Mouse (Mus musculus): ENCODE results near the gene Nfia. TPM values are rescaled to one million over a fixed set of nuclear protein-coding genes. Genes with fewer than 3 reads are reported as not detected.

Nfia gene
- polyA plus RNA-seq, 1 experiment from 2014 or later: 27.6 TPM

- no peak overlapping the region for H3K4me2 ChIP-seq (ENCODE audit: low read depth, severe bottlenecking)
- peaks cover 14% of the 10 kb centered on the region; the same call in 1 of the 2 replicates for H3K4me1 ChIP-seq (ENCODE audit: control insufficient read depth, insufficient read depth, low read length)
- no peak overlapping the region for H3K9ac ChIP-seq (ENCODE audit: low read length)
- no peak overlapping the region for H3K4me3 ChIP-seq (ENCODE audit: low read depth, low read length)
- H3K9me3 ChIP-seq (ENCODE audit: control insufficient read depth, low read length): no peaks in the 10 kb centered on the region
- DNase-seq (ENCODE audit: low spot score) (no peak), ATAC-seq (ENCODE audit: insufficient number of reproducible peaks, low FRiP score, low TSS enrichment, low read depth) (no peak)
- no peaks in the 10 kb centered on the region for H3K36me3 ChIP-seq (ENCODE audit: control insufficient read depth, insufficient read depth, low read length)
- H3K27ac ChIP-seq (replicated peaks; ENCODE audit: low read depth, low read length): peak overlapping the region; percentile 14; the same call in 1 of the 2 replicates
- no peaks in the 10 kb centered on the region for H3K27me3 ChIP-seq (ENCODE audit: control insufficient read depth, insufficient read depth, low read length)
- WGBS: 56% methylated on average over 4 of the region's 4 CpGs
Measured at GRCm38 (mm10) chr4:98008814-98009368, 236.4 kb downstream of the Nfia start.

- Histone ChIP-seq H3K4me3 (ENCODE audit: low read depth, low read length) (no peak overlapping the region), H3K9me3 (ENCODE audit: control insufficient read depth, low read length) (no peaks in the 10 kb centered on the region), H3K9ac (ENCODE audit: low read length) (no peak overlapping the region), H3K27me3 (ENCODE audit: control insufficient read depth, insufficient read depth, low read length) (no peaks in the 10 kb centered on the region), H3K4me1 (ENCODE audit: control insufficient read depth, insufficient read depth, low read length) (peaks cover 9% of the 10 kb centered on the region; the same call in 1 of the 2 replicates), H3K36me3 (ENCODE audit: control insufficient read depth, insufficient read depth, low read length) (no peaks in the 10 kb centered on the region), H3K27ac (replicated peaks; ENCODE audit: low read depth, low read length) (no peak overlapping the region), H3K4me2 (ENCODE audit: low read depth, severe bottlenecking) (no peak overlapping the region)
- ATAC-seq (ENCODE audit: insufficient number of reproducible peaks, low FRiP score, low TSS enrichment, low read depth): no peak
- no peak for DNase-seq (ENCODE audit: low spot score)
- WGBS: 90% methylated on average over 2 of the region's 2 CpGs
Measured at GRCm38 (mm10) chr4:98009966-98010365, 237.4 kb downstream of the Nfia start.

GRCm38 (mm10) chr4:98019811-98020210, 247.3 kb downstream of the Nfia start:
- H3K9me3 ChIP-seq (ENCODE audit: control insufficient read depth, low read length): no peaks in the 10 kb centered on the region
- H3K4me1 ChIP-seq (ENCODE audit: control insufficient read depth, insufficient read depth, low read length): no peaks in the 10 kb centered on the region
- peaks cover 3% of the 10 kb centered on the region; the same call in 1 of the 2 replicates for H3K36me3 ChIP-seq (ENCODE audit: control insufficient read depth, insufficient read depth, low read length)
- H3K4me2 ChIP-seq (ENCODE audit: low read depth, severe bottlenecking): no peak overlapping the region
- DNase-seq (ENCODE audit: low spot score) (no peak), ATAC-seq (ENCODE audit: insufficient number of reproducible peaks, low FRiP score, low TSS enrichment, low read depth) (no peak)
- no peak overlapping the region for H3K9ac ChIP-seq (ENCODE audit: low read length)
- no peaks in the 10 kb centered on the region for H3K27me3 ChIP-seq (ENCODE audit: control insufficient read depth, insufficient read depth, low read length)
- H3K27ac ChIP-seq (replicated peaks; ENCODE audit: low read depth, low read length): no peak overlapping the region
- WGBS: 84% methylated on average over 3 of the region's 3 CpGs
- no peak overlapping the region for H3K4me3 ChIP-seq (ENCODE audit: low read depth, low read length)

GRCm38 (mm10) chr4:98020836-98021235, 248.3 kb downstream of the Nfia start:
- Histone ChIP-seq H3K4me3 (ENCODE audit: low read depth, low read length) (no peak overlapping the region), H3K9ac (ENCODE audit: low read length) (no peak overlapping the region), H3K27me3 (ENCODE audit: control insufficient read depth, insufficient read depth, low read length) (no peaks in the 10 kb centered on the region), H3K4me1 (ENCODE audit: control insufficient read depth, insufficient read depth, low read length) (no peaks in the 10 kb centered on the region), H3K4me2 (ENCODE audit: low read depth, severe bottlenecking) (no peak overlapping the region), H3K9me3 (ENCODE audit: control insufficient read depth, low read length) (no peaks in the 10 kb centered on the region), H3K27ac (replicated peaks; ENCODE audit: low read depth, low read length) (no peak overlapping the region), H3K36me3 (ENCODE audit: control insufficient read depth, insufficient read depth, low read length) (peaks cover 3% of the 10 kb centered on the region; the same call in 1 of the 2 replicates)
- 91% methylated on average over 7 of the region's 7 CpGs for WGBS
- DNase-seq (ENCODE audit: low spot score) (no peak), ATAC-seq (ENCODE audit: insufficient number of reproducible peaks, low FRiP score, low TSS enrichment, low read depth) (no peak)

GRCm38 (mm10) chr4:98023245-98023792, 250.8 kb downstream of the Nfia start:
- Histone ChIP-seq H3K36me3 (ENCODE audit: control insufficient read depth, insufficient read depth, low read length) (peaks cover 3% of the 10 kb centered on the region; the same call in 1 of the 2 replicates), H3K9ac (ENCODE audit: low read length) (no peak overlapping the region), H3K4me2 (ENCODE audit: low read depth, severe bottlenecking) (no peak overlapping the region), H3K9me3 (ENCODE audit: control insufficient read depth, low read length) (no peaks in the 10 kb centered on the region), H3K4me1 (ENCODE audit: control insufficient read depth, insufficient read depth, low read length) (no peaks in the 10 kb centered on the region), H3K27ac (replicated peaks; ENCODE audit: low read depth, low read length) (no peak overlapping the region), H3K27me3 (ENCODE audit: control insufficient read depth, insufficient read depth, low read length) (no peaks in the 10 kb centered on the region), H3K4me3 (ENCODE audit: low read depth, low read length) (no peak overlapping the region)
- 42% methylated on average over 6 of the region's 6 CpGs for WGBS
- no peak for DNase-seq (ENCODE audit: low spot score)
- no peak for ATAC-seq (ENCODE audit: insufficient number of reproducible peaks, low FRiP score, low TSS enrichment, low read depth)

GRCm38 (mm10) chr4:98027412-98027811, 254.9 kb downstream of the Nfia start:
- ATAC-seq (ENCODE audit: insufficient number of reproducible peaks, low FRiP score, low TSS enrichment, low read depth) (no peak), DNase-seq (ENCODE audit: low spot score) (no peak)
- H3K9ac ChIP-seq (ENCODE audit: low read length): no peak overlapping the region
- H3K9me3 ChIP-seq (ENCODE audit: control insufficient read depth, low read length): no peaks in the 10 kb centered on the region
- no peak overlapping the region for H3K4me2 ChIP-seq (ENCODE audit: low read depth, severe bottlenecking)
- no peaks in the 10 kb centered on the region for H3K27me3 ChIP-seq (ENCODE audit: control insufficient read depth, insufficient read depth, low read length)
- no peak overlapping the region for H3K27ac ChIP-seq (replicated peaks; ENCODE audit: low read depth, low read length)
- no peaks in the 10 kb centered on the region for H3K36me3 ChIP-seq (ENCODE audit: control insufficient read depth, insufficient read depth, low read length)
- 84% methylated on average over 4 of the region's 4 CpGs for WGBS
- H3K4me1 ChIP-seq (ENCODE audit: control insufficient read depth, insufficient read depth, low read length): no peaks in the 10 kb centered on the region
- no peak overlapping the region for H3K4me3 ChIP-seq (ENCODE audit: low read depth, low read length)

- Histone ChIP-seq H3K27me3 (ENCODE audit: control insufficient read depth, insufficient read depth, low read length) (no peaks in the 10 kb centered on the region), H3K4me1 (ENCODE audit: control insufficient read depth, insufficient read depth, low read length) (no peaks in the 10 kb centered on the region), H3K36me3 (ENCODE audit: control insufficient read depth, insufficient read depth, low read length) (no peaks in the 10 kb centered on the region), H3K9ac (ENCODE audit: low read length) (no peak overlapping the region), H3K27ac (replicated peaks; ENCODE audit: low read depth, low read length) (no peak overlapping the region), H3K9me3 (ENCODE audit: control insufficient read depth, low read length) (no peaks in the 10 kb centered on the region), H3K4me3 (ENCODE audit: low read depth, low read length) (no peak overlapping the region), H3K4me2 (ENCODE audit: low read depth, severe bottlenecking) (no peak overlapping the region)
- no peak for ATAC-seq (ENCODE audit: insufficient number of reproducible peaks, low FRiP score, low TSS enrichment, low read depth)
- DNase-seq (ENCODE audit: low spot score): no peak
- WGBS: 51% methylated on average over 3 of the region's 3 CpGs
Measured at GRCm38 (mm10) chr4:98031871-98032270, 259.3 kb downstream of the Nfia start.

- no peaks in the 10 kb centered on the region for H3K36me3 ChIP-seq (ENCODE audit: control insufficient read depth, insufficient read depth, low read length)
- H3K4me2 ChIP-seq (ENCODE audit: low read depth, severe bottlenecking): no peak overlapping the region
- DNase-seq (ENCODE audit: low spot score): no peak
- H3K27me3 ChIP-seq (ENCODE audit: control insufficient read depth, insufficient read depth, low read length): no peaks in the 10 kb centered on the region
- no peak overlapping the region for H3K4me3 ChIP-seq (ENCODE audit: low read depth, low read length)
- no peak for ATAC-seq (ENCODE audit: insufficient number of reproducible peaks, low FRiP score, low TSS enrichment, low read depth)
- no peak overlapping the region for H3K9ac ChIP-seq (ENCODE audit: low read length)
- no peaks in the 10 kb centered on the region for H3K9me3 ChIP-seq (ENCODE audit: control insufficient read depth, low read length)
- no peaks in the 10 kb centered on the region for H3K4me1 ChIP-seq (ENCODE audit: control insufficient read depth, insufficient read depth, low read length)
- H3K27ac ChIP-seq (replicated peaks; ENCODE audit: low read depth, low read length): no peak overlapping the region
- 78% methylated on average over 5 of the region's 5 CpGs for WGBS
Measured at GRCm38 (mm10) chr4:98032332-98032731, 259.8 kb downstream of the Nfia start.

GRCm38 (mm10) chr4:98039095-98039494, 266.6 kb downstream of the Nfia start:
- 80% methylated on average over 5 of the region's 5 CpGs for WGBS
- Histone ChIP-seq H3K27ac (replicated peaks; ENCODE audit: low read depth, low read length) (no peak overlapping the region), H3K4me2 (ENCODE audit: low read depth, severe bottlenecking) (no peak overlapping the region), H3K4me1 (ENCODE audit: control insufficient read depth, insufficient read depth, low read length) (no peaks in the 10 kb centered on the region), H3K36me3 (ENCODE audit: control insufficient read depth, insufficient read depth, low read length) (no peaks in the 10 kb centered on the region; the same call in 1 of the 2 replicates), H3K27me3 (ENCODE audit: control insufficient read depth, insufficient read depth, low read length) (no peaks in the 10 kb centered on the region), H3K9ac (ENCODE audit: low read length) (no peak overlapping the region), H3K9me3 (ENCODE audit: control insufficient read depth, low read length) (no peaks in the 10 kb centered on the region), H3K4me3 (ENCODE audit: low read depth, low read length) (no peak overlapping the region)
- ATAC-seq (ENCODE audit: insufficient number of reproducible peaks, low FRiP score, low TSS enrichment, low read depth) (no peak), DNase-seq (ENCODE audit: low spot score) (no peak)

Measured in limb, embryonic 11.5 days (tissue).